Mouse (Mus musculus): ENCODE measurements at regions not wholly inside any gene's neighbourhood (a gene's known extent, or its start where the extent isn't known, plus 50 kb on each side); places are given as distances from the start of the nearest gene placed in this dataset.

DNA sequence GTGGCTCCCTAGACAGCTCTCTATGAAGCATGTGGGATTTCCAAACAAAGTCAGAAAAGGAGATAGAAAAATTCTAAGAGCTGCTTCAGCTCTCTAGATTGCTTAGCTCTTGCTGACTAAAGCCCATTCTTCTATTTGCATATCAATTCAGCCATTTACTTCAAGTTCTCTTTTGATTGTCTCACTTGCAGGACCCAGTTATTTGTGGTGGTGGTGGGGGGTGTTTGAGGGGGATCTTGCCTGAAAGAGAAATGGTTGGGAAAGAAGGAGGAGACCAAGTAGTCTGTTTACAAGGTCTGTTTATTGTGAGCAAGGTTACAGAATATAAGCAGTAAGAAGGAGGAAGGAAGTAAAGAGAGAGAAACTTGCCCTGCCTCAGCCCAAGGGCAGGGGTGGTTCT, 135.6 kb downstream of the Bche start:
- no peak for TF ChIP-seq CTCF (conservative IDR thresholded peaks at IDR 0.05; ENCODE audit: low read length)
- no peak for TF ChIP-seq POU5F1 (IDR thresholded peaks at IDR 0.05; ENCODE audit: borderline replicate concordance, low read length)
